Mouse (Mus musculus): ENCODE results near the gene Chp2.

Gene Chp2

GRCm38 (mm10) chr7:122244166-122244565 lies 24.9 kb downstream of the Chp2 start:
- no peak for DNase-seq

DNA sequence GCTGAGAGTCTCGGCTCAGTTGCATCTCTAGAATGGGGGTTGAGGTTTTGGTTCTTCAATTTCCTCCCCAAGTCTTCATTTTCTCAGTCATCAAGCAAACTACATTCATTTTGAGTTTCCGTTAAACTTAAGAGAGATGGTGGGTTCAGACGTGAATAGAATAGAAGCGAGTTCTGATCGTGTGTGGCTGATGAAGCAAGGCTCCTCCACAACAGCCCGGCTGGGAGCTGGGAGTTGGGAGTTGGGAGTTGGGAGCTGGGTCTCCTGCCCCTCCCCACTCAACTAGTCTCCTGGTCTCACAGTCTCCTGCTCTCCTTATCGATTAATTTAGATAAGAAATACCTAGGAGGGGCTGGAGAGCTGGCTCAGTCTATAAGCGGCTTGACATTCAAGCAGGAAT lies 25.3 kb downstream of the Chp2 start:
- no peak for DNase-seq

- no peak for DNase-seq
These were observed 26.7 kb downstream of the Chp2 start for GRCm38 (mm10) chr7:122245976-122246375.

GRCm38 (mm10) chr7:122247254-122247864 lies 28.1 kb downstream of the Chp2 start:
- DNase-seq: no peak

DNA sequence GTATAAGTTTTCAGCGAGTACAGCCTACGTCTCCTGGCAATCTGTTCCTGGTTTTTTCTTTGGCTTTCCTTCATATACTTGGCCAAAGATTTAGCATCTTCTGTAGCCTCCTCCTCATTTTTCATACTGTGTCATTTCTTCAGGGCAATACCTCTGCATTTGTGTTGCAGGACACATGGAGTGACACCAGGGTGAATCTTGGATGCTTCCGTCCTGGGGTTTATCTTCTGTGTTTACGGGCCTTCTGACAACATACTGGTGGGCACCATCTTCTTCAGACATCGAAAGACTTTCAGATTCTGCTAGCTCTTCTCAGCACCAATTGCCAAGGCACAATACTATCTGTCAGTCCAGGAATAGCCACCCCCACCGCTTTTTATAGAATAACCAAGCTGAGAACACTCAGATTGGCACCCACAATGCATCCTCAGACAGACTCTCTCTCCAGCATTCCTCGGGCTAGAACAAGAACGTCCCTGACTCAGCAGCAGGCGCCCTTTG lies 30.1 kb downstream of the Chp2 start:
- no peak for DNase-seq

DNA sequence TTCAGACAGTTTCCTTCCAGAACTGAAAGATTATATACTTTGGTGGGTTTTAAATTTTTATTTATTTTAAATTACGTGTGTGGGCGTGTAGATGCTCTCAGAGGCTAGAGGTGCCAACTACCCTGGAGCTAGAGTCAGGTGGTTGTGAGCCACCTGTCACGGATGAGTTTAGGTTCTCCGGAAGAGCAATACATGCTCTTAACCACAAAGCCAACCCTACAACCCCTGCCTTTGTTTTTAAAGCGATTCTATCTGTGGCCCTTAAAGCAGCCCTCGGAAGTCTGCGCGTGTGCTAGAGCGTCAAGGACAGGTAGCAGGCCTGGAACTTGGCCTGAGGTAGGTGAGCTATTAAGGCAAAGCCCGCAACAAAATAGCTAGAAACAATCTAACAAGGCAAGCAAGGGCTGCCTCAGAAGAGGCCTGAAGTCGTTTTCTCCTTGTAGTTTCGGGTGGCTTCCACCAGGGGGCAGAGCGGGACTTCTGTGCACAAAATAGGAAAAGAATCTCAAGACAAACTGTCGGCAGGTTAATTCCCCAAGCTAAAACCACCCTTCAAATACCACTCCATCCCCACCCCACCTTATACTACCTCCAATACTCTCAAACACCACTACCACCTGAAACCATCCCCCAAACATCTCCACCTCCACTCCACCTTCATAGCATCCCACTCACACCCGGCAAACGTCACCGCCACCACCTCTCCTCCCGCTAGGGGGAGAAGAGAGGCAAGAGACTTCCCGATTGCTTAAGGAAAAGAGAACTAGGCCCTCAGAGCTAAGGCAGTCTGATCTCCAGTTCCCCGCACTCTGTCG lies 32.1 kb downstream of the Chp2 start:
- peak; percentile 81 for DNase-seq

DNA sequence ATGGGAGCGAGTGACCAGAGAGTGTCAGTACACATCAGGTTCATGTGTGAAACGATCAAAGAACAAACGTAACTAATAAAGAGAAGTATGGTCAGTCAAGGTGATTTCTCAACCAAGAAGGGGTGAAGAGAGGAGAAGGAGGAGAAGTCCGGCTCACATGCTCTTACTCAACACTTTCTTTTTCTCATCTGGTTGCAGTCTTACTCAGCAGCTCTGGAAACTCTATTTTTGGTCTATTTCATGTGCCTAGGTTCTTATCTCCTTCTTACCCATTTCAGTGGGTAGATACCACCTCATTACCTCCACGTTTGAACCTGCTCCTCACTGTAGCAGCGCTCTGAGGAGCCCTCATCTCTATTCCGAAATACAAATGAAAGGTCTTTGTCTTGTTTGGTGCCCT lies 37.4 kb downstream of the Chp2 start:
- no peak for DNase-seq

DNA sequence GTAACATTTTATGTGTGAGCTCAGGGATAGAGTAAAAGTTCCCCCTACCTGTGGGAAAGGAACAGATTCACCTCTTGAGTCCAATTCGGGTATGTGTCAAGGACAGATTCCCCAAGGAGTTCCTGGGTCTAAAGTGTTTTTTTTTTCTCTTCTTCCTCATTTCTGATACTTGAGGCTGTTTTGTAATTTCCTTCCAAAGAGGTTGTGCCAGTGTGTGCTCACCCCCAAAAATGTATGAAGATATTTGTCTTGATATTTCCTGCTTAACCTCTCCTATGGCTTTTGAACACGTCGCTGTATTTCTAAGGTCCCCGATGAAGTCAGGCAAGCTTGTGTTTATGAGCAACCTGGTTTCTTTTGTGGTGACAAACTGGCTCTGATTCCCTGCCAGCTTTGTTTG lies 39.2 kb downstream of the Chp2 start:
- DNase-seq: no peak

- DNase-seq: no peak
These were observed 40.8 kb downstream of the Chp2 start for GRCm38 (mm10) chr7:122260055-122260602.

- DNase-seq: peak; percentile 24
These were observed 49.7 kb downstream of the Chp2 start for GRCm38 (mm10) chr7:122268983-122269486.

DNA sequence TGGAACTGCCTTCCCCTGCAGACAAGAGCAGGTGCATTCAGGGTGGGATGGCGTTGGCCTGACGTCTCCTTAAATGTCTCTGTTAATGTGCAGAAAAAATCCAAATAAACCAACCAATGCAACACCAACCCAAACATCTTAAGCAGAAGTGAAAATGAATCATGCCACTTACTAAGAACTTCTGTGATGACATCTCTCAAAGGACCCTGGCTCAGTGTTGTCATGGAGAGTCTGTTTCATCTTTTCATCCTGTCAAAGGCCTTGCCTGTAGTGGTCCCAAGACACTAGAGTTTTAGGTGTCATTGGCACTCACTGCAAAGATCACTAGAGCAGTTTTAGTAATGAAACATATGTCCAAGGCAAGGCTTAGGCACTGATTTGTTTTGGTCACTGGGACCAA lies 53.0 kb downstream of the Chp2 start:
- no peak for DNase-seq

All from lung, postnatal 10 days (tissue).